Mouse (Mus musculus) mouse trophoblast stem cell (cell line): Measurements from ENCODE around the gene Tln2.

ENCODE experiments used
- in situ Hi-C, 2 experiments: fragments of 300-500 bp; cut with MseI, MboI; formaldehyde crosslinking; loops; 2 replicates in 1 of 2; 3 replicates in 1 of 2; pipeline ENCODE4 v1.15.1; 2025

Tln2 gene

DNA sequence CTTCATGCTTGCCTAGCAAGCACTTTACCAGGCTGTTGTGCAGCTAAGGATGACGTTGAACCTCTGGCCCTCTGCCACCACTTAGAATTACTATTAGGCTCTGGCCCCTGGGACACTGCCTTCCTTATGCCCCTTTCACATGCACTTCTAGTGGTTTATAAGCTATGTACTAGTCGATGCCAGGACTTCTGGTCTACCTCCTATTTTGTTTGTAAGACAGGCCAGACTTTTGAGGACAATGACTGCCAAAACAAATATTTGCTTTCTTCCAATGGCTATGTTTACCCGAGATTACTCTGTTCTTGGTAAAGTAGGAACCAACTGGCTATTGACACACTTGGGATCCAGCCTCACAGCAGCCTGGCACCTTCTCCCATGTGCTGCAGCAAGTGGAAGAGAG is 82.1 kb downstream of the Tln2 start:
- in situ Hi-C loops: no loop called here

DNA sequence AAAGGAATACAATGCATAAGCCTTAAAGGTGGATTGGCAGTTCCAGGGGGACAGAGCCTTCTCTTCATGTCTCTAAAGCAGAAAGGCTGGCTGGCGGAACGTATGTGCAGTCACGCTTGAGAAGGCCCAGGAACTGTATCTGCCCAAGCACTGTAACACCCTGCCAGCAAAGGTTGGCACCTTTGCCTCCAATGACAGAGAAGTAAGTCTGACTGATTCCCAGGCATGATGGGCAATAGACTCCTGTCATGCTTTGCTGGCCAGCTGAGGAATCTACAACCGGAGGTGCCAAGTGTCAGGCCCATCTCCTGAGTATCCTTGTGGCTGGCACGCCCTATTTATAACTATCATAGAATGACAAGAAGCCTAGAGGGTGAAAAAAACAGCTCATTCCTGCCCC is 83.3 kb downstream of the Tln2 start:
- in situ Hi-C loops: no loop called here

DNA sequence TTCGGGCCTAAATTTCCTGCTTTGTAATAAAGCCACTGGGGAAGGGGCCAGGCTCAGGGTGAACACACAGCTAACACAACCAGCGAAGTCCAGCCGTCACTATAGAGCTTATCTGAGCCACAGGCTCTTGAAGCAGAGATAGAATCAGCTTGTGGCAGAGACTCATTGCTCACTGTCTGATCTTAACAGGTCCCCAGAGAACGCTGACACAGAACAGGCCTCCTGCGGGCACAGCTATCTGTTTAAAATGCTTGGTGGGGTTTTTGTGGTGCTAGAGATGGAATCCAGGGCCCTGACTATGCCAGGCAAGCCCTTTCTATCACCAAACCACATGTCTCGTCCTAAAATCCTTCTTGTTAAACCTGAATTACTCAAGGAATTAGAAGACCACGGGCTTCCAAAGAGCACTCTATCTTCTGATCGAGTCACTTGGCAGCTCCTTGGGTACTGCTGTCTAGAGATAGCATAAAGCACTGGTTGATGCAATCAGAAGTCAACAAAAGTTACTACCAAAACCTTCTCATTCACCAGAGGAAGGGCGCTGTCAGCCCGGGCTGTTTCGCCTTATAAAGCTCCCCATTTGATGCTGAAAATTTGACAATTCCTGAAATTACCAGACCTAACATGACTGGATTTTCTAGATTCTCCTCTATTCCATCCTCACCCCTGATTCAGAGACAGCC is 95.9 kb downstream of the Tln2 start:
- in situ Hi-C loops: no loop called here

DNA sequence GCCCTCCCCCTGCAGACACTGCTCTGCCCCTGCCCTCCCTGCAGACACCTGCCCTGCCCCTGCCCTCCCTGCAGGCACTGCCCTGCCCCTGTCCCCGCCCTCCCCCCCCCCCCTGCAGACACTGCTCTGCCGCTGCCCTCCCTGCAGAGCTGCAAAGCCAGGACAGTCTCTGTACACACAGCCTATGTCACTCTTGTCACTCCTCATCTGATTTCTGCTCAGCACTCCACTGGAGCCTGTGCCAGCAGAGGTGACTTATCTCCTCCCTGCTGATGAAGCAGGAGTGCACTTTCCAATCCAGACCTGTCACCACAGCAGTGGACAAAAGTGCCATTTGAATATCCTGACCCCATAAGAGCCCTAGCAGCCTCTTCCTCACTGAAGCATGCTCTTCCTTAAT is 118.0 kb downstream of the Tln2 start:
- in situ Hi-C loops: no loop called here

DNA sequence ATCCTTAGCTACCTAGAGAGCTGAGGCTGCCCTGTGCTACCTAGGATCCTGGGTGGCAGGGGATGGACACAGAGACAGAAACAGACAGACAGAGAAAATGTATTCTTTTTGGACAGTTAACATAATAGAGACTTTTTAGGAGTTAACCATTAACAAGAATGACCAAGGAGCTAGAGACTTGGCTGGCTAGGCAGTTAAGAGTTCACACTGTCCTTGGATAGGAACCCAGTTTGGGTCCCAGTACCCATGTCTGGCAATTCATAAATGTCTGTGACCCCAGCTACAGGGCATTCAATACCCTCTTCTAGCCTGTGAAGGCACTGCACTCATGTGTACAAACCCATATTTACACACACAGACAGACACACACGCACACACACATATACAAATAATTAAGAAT is 122.0 kb downstream of the Tln2 start:
- in situ Hi-C loops: no loop called here

DNA sequence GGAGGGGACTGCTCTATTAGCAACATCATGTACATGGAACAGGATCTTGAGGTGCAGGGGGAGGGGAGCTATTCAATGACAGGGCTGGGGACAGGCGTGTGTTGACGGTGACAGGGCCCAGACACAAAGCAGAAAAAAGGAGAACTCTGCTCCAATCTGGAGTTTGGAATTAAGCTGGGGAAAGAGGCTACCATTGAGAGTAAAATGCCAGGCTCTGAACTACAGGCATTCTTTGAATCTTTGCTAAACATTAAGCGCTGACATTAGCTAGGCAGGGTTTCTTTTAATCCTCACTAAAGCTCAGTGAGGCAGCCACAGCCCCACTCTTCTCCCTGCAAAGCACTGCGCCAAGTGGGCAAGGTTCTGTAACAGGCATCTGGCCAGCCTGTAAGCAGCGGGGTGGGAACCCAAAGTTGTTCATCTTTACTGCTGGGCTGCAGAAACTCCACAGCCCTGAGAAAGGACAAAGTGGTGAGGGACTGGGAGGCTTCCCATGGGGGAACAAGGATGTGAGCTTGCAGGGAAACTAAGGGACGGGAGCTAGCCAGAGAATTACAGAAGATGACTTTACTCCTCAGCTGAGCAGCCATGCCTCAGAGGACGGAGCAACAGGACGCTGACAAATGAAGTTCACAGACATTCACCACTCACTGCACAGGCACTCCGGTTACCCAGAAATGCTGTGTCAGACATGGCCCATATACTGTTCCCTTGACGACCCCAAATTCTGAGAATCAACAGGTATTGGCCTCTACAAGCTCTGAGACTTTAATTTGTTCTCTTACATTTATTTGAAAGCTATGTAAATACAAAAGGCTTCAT is 124.0 kb downstream of the Tln2 start:
- in situ Hi-C loops: no loop called here

DNA sequence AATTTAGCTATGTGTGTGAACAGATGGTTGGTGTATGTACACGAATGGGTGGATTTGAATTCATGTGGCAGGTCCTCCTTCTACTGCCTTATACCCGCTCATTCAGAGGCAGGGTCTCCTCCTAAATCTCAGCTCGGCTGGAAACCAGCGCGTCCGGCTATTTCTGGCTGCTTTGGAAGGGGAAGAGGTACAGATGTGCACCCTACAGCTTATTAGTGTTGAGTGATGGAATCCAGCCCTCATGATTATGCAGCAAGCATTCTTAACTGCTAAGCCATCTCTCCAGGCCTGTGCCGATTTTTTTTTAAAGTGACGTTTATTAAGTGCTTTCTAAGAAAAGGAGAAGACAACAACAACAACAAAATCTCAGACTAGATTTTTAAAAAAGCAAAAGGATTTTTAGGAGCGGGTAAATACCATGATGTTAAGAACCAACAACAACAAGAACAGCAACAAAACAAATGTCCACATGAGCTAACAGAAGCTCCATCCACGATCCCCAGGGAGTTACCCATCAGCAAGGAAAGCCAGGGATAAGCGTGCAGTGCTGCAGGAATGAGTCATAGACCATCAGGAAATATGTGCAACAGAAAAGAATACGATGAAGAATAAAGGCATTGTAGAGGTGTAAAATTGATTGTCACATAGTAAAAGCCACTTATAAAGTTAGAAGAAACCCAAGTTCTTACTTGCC is 130.2 kb downstream of the Tln2 start:
- in situ Hi-C loops: no loop called here

DNA sequence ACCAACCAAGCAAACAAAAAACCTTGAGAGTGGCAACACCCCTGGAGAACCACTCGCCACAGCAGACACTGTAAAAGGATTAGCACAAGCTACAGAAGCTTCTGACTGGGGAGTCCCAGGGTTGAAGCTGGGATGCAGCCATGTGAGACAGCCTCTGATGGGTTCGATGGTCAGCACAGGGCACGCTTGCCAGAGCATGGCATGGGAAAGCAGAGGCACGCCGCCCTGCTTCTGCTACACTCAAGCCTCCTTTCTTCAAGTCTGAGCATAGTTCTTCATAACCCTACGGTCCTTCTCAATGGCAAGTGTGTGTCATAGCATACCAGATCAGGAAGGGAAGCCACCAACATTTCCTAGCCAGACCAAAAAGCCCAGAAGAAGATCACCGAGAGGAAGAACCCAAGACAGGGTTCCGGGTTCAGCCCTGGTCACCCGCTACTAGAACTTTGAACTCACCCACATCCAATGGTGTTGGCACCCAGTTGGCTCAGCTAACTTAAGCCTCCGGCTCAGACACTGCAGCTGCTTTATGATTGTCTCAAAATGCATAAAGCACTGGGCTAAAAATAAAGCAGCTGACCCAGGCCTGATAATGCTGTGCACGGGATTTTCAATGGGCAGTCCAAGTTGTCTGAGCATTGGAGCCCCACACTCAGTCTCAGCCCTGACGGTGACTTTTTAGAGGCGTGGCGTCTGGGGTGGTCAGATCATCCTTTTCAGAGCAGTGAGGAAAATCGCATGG is 131.0 kb downstream of the Tln2 start:
- in situ Hi-C loops: no loop called here

DNA sequence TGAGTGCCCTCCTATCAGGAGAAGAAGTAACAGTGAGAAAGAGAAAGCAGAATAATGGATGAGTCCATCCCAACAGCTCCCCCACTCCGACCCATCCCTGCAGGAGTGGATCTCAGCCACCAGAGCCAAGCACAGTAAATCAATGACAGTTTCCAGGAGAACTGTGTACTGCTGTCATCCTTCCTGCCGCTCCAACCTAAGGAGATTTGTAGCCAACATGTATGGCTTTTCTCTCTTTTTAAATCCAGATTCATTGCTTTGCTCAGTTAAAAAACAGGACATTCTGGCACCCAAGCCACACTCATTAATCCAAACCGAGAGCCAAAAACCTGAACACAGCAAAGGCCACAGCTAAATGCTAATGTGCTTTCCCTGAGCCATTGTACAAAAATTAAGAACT is 133.2 kb downstream of the Tln2 start:
- in situ Hi-C loops: no loop called here

DNA sequence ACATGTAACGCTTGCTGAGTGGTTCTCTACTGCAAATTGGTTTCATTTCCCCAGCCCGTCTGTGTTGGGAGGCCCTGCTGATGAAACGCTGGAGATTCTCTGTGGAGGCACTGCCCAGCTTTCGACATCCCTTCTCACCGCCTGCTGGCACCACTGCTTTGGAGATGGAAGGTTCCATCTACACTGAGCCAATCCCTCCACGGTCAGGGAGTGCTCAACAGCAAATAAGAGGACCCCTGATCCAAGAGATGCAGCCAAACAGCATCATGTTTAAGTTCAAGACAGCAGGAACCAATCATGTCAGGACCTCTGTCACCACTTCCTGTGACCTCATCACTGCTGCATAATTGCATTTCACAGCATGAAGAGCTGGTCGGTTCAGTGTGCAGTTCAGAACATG is 135.4 kb downstream of the Tln2 start:
- in situ Hi-C loops: no loop called here

DNA sequence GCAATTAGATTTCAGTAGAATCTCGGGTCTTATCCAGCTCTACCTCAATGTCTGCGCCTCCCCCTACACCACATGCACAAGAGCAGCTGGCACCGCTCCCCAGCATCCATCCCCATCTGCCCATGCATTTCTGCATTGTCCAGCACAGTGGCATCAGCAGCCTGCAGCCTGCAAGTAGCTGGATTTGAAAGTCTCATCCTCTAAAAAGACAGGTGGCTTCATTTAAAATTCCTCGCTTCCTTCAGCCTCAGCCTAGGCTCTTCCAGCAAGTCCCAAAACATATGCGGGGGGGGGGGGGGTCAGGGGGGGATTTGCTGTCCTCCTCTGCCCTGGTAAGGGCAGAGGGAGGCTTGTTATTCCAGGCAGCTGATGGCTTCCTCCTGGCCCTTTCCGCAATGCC is 141.4 kb downstream of the Tln2 start:
- in situ Hi-C loops: no loop called here

DNA sequence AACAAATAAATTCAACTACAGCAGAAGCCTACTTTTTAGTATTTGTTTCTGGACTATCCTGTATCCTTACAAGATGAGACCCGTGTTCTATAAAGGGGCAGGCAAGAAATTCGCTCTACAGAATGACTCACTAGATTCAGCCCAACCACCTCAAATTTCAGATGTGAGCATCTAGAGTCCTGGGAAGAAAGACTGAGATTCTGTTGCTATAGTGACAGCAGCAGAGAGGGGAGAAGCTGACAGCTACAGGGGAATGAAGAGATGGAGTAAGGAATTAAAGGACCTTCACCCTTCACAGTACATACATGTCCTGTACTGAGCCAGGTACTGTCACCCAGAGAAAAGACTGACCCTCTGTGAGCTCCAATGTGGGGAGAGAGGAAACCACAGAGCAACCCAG is 148.8 kb downstream of the Tln2 start:
- in situ Hi-C loops: no loop called here

DNA sequence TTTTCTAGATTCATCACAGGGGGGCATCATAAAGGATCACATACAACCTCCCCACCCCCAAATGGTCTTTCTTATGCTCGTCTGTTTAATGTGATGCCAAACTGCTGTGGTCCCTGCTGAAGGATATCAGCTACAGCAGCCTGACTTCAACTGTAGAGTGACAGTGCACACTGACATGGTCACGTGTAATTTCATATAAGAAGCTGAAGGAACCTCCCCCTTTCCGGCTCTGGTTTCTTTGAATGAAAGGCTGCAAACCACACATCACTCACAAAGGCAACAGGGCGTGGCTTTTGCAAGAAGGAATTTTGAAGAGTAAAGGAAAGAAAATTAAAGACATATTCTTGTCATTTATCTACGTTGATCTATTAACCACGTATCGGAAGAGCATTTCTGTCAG is 154.8 kb downstream of the Tln2 start:
- in situ Hi-C loops: no loop called here

DNA sequence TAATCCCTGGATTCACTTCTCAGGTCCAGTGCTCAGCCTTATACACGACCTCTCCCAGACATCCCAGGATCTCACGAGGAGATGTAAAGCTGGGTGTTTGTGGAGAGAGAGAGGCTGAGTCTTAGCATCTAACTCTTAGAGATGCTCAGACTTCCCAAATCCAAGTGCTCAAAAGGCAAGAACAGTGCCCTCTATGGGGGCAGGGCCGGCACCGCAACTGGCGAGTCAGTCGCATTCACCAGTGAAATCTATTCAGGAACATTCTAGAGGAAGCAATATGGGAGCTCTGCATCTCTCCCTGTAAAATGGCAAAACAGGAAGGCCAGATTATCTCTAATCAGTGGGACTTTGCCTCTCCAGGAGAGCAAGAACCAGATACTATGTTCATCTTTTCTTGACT is 159.9 kb downstream of the Tln2 start:
- in situ Hi-C loops: no loop called here

DNA sequence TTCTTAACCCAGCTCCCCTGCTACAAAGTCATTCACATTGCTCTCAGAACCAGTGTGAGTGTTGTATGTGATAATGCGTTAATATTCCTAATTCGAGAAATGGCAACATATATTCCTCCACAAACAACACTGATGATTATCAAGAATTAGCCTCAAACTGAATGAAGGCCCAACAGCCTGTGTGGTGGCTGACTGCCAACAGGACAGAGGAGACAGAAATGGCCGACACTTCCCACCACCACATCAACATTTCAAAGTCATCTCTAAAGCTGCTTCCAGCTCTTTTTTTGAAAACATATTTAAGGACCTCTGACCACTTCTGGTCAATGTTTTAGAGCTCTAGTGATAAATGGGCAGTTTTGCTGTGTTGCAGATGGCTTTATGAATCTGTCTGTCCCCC is 161.7 kb downstream of the Tln2 start:
- in situ Hi-C loops: no loop called here

DNA sequence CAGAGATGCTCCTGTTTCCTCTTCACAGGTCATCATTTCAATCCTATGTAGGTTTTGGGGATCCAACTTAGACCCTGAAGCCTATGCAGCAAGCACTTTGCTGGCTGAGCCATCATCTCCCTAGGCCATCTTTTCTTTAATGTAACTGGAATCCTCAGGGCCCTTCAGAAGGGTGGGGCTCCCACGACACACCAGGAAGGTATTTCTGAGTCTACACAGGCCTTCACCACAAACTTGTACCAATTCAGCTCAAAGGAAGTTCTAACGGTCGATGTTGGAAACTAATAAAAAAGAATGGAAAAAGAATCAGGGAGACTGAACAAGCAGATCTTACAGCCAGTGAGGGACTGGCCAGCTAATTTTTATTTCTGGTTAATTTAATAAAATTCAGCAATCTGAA is 163.1 kb downstream of the Tln2 start:
- in situ Hi-C loops: no loop called here

DNA sequence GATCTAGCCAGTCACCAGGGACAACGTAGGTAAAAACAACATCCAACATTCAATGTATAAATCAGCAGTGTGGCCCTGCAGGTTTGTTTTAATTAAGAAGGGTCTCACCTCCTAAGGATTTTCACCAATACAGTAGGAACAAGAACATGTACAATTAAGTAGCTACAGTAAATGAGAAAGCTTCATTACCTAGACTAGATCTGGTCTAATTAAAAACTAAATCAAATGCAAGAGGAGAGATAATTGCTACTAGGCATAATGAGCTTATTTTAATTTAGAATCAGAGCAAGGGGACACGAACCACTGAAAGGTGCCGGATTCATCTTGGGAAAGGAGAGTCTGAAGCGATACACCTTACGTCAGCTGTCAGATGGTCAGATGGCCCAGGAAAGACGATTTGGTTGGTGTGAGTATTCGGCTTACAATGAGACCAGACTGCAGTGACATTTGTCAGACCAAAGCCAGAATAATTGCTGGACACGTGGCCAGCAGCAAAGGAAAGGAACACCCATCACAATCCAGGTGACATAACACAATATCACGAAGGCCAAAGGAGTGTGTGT is 175.4 kb downstream of the Tln2 start:
- in situ Hi-C loops: no loop called here

DNA sequence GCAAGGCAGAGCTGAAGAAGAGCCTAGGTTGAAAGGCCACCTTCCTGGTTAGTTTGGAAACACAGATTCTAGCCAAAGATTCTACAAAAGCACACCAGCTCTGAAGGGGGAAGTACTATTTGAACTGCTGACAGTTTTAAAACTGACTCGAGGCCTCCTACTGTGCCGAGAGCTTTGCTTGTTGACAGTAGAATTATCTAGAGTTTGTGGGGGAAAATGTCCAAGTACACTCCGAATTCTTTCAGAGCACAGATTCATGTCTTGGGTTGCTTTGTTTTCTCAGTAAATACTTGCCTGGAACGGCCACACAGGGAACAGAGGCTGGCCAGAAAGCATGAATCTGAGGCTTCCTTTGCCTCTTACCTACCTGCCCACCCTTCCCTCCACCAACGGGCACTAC is 179.4 kb downstream of the Tln2 start:
- in situ Hi-C loops: no loop called here

DNA sequence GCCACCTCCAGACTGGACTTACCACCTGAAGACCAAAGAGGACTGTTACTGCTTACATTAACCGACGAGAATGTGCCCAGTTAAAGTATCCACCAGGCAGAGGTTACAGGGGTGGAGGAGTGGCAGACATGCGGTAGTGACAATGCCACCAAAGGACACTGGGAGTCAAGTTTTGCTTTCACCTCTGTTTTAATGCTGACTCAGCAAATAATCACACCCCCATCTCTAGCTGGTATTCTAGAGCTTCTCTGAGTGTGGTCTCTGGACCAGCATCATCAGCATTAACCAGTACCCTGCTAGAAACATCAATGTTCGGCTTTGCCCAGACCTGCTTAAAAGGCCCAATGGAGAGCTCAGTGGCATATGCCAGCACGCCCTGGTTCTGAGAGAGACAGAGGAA is 180.7 kb downstream of the Tln2 start:
- in situ Hi-C loops: no loop called here

DNA sequence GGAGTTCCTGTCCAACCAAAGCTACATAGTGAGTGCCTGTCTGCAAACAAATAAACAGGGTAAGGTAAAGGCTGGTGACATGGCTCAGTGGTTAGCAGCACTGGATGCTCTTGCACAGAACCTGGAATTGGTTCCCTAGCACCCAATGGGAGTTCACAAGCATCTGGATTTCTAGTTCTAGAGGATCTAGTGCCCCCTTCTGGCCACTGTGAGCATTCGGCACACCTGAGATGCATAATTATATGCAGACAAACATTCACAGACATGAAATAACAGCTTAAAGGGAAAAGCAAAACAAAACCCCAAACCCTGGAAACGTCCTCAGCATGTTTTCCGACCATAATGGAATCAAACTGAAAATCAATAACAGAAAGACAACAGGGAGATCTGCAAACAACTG is 191.4 kb downstream of the Tln2 start:
- in situ Hi-C loops: no loop called here

DNA sequence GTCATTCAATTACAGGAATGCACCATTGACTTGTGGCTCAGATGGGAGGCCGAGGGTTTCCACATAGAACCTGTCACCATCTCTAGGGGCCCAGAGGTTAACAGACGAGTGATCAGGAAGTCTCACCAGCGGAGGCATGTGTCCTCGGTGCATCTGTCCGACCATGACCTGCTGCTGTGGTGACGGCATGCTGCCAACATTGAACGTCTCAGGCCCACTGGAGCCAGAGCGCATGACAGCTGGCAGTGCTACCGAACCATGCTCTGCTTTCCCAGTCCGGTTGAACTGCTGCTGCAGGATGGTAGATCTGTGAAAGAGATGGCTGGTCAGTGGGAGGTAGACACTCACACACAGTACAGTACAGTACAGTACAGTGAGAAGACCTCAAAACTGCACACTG is 197.0 kb downstream of the Tln2 start:
- in situ Hi-C loops: no loop called here

DNA sequence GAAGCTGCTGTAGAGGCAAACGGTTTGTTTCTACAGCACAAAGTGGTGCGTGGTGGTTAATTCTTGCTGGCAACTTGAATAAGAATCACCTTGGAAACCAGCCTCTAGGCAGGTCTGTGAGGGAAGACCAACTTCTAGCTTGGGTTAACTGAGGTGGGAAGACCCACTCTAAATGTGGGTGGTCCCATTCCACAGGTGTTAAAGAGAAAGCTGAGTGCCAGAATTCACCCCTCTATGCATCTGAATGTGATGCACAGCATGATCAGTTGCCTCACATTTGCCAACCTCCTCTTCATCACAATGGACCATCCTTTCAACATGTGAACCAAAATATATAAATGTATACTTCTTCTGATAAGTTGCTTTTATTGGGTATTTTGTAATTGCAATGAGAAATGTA is 197.4 kb downstream of the Tln2 start:
- in situ Hi-C loops: no loop called here
